Mouse (Mus musculus) natural killer cell, adult 2 months (primary cell): Measurements from ENCODE around the gene Crybg1.

Experiments used
- DNase-seq, 2 experiments: peaks; one replicate each; pipeline ENCODE4 v3.0.0; 2022; ENCODE audit warnings: low spot score in 2 of 2

Gene Crybg1

DNA sequence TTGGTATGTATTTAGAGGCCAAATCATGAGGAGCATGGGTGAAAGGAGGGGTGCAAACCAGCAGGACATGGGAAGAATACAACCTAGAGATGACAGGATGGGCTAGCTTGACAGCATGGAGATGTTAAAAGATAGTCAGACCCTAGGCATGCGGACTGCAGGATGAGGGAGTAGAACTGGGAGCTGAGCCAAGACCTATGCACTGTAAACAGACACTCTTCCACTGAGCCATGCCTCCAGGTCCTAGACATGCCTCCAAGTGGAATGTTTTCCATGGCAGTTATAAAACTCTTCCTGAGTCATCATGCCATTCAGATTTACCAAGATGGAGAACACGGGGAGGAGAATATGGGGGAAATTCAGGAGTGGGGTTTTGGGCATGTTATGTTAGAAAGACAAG is 53.9 kb downstream of the Crybg1 start:
- DNase-seq = no peak

- DNase-seq = no peak
Measured at GRCm38 (mm10) chr10:44091757-44092156, 56.9 kb downstream of the Crybg1 start.

GRCm38 (mm10) chr10:44080351-44080750 is 68.3 kb downstream of the Crybg1 start:
- no peak for DNase-seq

DNA sequence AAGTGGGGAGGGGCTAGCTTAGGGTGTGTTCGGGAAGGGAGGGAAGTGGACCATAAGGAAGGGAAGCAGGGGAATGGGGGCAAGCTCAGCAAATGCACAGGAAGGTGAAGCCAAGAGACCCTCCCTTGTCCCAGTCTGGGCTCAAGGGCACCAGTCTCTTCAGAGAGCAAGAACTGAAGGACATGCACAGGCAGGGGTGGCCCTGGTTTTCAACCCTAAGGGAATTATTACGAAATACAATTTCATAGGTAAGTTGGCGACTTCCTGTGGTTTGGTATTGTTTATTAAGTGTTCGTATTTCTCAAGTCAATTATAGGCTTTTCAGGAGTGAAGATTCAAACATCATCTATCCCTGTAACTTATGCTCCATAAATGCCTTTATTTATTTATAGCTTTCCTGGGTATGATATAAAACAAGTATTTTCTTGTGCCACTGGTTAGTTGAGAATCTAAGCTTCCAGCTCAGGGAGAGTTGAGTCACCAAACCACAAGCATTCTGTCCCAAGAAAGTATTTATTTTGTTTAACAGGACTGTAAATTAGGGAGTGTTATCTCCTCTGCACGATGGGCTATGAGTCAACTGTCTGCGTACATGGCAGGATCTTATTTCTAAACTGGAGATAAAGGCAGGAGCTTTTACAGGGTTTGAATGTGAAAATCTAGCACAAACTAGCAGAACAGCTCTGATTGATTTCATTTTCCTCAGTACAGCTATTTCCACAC is 69.7 kb downstream of the Crybg1 start:
- no peak for DNase-seq

DNA sequence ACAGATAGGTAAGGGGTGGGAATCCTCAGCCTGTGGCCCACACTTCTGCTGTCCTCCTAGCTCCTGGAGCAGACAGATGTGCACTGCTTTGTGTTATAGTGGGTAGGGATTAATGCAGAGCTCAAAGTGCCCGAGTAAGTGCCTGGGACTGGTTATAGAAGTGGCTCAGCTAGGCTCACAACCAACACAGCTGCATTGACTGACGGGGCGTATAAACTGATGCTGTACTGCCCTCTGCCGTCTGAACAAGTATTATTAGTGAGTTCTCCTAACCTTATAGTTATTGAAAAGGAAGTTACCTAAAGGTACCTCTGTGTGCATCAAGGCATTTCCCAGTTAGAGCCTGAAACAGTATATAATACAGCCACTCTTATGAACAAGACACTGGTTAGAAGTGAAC is 77.6 kb downstream of the Crybg1 start:
- peak; percentile 39 to 76 for DNase-seq

DNA sequence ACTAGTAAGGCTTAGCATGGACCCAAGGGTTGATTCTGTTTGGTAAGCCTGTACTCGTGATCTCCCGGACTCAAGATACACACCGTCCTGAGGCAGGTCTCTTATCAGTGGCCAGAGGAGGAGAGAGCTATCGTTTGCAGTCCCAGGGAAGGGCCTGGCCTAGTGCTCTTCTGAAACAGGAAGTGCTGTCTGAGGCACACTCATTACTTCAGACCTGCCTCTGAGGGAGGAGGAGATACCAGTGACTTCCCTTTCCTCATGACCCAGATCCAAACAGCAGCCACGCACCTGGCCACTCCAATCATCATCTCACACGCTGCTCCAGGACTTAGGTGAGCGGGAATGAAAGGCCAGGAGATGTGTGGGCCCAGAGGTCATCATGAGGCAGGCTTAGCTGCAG is 79.5 kb downstream of the Crybg1 start:
- peak in 1 of 2 experiments; percentile 31 for DNase-seq

- DNase-seq = no peak
Measured at GRCm38 (mm10) chr10:44065848-44066360, 82.7 kb downstream of the Crybg1 start.

- DNase-seq = no peak
Measured at GRCm38 (mm10) chr10:44062981-44063380, 85.7 kb downstream of the Crybg1 start.

DNA sequence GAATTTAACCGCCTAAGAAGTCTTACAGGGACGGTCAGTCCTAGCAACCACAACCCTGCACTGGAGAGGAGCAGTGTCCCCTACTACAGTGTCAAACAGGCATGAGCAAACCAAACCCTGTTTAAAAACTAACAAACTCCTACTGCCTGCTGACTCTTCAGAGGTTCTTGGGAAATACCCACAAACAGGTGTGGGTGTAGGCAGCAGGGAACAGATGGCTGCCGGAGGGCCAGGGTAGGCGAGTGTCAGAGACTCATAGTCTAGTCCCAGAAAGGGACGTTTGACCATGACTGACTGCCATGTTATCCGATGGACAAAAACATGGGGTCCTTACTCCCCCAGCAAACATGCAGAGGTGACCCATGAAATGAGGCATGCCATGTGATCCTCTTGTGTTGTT is 97.7 kb downstream of the Crybg1 start:
- no peak for DNase-seq

- DNase-seq = no peak
Measured at GRCm38 (mm10) chr10:44044727-44045126, 103.9 kb downstream of the Crybg1 start.

DNA sequence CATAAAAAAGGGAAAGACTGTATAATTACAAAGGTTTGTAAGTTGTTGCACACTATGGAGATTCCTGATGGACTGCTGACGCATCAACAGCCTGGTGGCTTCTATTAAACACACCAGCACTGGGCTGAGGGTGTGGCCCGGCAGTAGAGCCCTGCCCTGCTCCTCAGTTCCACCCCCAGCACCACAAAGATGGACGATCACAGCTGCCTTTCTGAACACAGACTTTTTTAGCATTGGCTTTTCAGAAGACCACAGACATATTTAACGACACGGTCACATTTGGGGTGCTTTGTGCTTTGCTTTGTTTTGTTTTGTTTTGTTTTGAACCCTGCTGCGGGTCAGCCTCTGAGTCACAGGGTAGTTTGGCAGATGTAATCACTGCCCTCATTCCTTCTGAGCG is 105.0 kb downstream of the Crybg1 start:
- no peak for DNase-seq

DNA sequence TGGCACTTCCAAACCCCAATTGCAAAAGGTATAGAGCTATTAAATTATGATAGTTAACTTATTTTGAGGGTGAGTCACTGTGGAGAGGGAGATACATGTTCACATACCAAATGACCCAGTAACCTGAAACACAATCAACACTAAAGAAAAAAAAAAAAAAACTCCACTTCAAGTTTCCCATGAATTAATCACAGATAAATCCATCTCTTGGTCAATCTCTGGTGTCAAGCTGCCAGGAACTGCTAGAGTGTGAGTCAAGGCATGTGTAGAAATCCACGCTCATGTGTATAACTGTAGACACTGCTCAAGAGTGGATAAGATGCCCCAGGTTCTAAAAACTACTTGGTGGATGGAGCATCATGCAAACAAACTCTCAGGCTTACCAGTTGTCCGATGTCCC is 109.5 kb downstream of the Crybg1 start:
- no peak for DNase-seq

GRCm38 (mm10) chr10:44037918-44038544 is 110.6 kb downstream of the Crybg1 start:
- no peak for DNase-seq

DNA sequence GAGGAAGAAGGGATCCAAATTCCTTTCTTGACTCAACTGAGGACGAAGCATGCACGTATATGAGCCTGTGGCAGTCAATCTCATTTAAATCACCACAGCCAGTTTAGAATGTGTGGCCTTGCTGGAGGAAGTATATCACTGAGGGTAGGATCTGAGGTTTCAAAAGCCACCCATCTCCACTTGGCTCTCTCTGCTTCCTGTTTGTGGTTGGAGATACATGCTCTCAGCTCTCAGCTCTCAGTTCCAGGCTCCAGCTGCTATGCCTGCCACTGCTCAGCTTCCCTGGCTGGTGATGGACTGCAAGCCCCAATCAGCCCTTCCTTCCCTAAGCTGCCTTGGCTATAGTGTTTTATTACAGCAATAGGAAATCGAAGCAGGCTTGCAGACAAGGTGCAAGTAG is 119.1 kb downstream of the Crybg1 start:
- no peak for DNase-seq

DNA sequence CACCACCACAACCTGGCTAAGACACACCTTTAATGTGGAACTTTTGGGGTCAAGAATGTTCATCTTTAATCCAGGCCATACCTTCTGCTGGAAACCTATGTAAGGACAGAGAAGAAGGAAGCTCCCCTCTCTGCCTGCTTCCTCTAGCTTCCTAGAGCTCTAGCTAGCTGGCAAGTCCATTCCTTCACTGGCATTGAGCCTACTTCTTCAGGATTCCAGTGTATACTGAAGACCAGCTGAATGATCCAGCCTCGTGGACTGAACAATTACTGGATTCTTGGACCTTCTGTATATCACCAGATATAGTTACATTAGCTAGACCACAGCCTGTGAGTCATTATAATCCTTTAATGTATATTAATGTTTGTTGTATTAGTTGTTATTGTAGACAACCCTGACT is 121.4 kb downstream of the Crybg1 start:
- no peak for DNase-seq

DNA sequence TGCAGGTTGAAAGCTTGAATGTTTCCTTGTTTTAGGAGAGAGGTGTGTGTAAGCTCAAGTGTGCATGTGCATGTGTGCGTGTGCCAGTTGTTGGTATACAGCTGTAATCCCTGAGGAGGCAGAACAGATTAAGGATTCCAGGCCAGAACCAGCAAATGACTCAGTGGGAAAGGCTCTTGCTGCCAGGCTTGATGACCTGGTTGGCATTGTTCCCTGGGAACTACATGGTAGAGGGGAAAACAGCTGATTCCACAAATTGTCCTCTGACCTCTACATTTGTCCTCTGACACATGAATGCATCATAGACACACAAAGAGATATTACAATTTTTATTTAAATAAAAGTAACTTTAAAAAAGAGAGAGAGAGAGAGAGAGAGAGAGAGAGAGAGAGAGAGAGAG is 122.5 kb downstream of the Crybg1 start:
- no peak for DNase-seq

GRCm38 (mm10) chr10:44024705-44025104 is 123.9 kb downstream of the Crybg1 start:
- DNase-seq = no peak

GRCm38 (mm10) chr10:44020141-44020540 is 128.5 kb downstream of the Crybg1 start:
- DNase-seq = no peak

DNA sequence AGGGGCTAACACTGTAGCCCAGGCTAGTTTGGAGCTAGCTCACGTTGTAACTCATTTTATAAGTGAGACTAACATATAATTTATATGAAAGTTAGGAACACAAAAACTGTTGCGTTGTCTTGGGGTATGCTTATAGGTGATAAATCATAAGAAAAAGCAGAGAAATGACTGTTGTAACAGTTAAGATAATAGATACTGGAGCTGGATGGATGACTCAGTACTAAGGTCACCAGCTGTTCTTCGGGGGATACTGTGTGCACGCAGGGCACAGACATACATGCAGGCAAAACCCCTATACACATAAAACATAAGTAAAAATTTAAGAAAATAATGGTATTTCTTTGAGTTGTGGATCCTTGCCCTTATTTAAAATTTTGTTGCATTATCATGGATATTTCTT is 130.1 kb downstream of the Crybg1 start:
- DNase-seq = no peak

GRCm38 (mm10) chr10:44015631-44016030 is 133.0 kb downstream of the Crybg1 start:
- no peak for DNase-seq

DNA sequence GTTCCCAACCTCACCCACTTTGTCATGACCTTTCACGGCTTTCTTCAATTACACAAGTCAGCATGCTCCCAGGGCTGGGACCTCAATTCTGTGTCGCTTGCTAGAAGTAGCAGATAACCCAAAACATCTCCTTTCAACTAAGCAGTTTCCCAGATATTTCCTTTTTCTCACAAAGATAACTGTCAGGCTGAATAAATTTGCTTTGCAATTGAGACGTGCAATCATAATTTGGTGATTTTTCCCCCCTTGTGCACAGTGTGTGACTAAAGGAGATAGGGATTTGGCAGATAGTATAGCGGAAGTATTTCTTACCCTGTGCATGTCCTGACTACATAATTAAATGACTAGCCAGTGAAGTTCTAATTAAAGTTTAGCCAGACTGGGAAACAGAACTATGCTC is 134.8 kb downstream of the Crybg1 start:
- no peak for DNase-seq

DNA sequence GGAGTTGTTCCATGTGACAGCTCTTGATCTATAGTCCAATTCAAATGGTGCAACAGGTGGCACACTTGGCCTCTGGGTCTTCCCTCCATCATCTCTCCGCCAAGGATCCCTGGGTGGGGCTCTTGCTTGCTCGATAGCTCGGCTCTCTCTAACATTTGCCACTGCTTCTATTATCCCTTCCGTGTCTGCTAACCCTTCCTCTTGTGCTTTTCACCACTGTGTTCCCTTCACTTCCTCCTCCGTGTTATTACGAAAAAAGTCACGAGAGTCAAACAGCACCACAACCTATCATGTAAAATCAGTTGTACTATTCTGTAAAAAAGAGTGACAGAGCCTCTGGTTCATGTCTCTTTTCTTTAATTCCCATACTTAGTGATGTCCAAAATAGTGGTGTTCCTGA is 137.2 kb downstream of the Crybg1 start:
- no peak for DNase-seq

- DNase-seq = no peak
Measured at GRCm38 (mm10) chr10:44008808-44009207, 139.8 kb downstream of the Crybg1 start.
